Mouse (Mus musculus): ENCODE results near the gene Ctcfl. TPM values are rescaled to one million over a fixed set of nuclear protein-coding genes. Genes with fewer than 3 reads are reported as not detected.
A peak's percentile ranks its signal among the peaks of the same experiment; 100 is the strongest.

The Ctcfl gene
- polyA plus RNA-seq, 1 experiment from 2014 or later = 0.85 TPM

- no peak for DNase-seq (ENCODE audit: low spot score)
- Histone ChIP-seq H3K9me3 (no peaks in the 10 kb centered on the region), H3K27me3 (ENCODE audit: insufficient read depth, poor library complexity, severe bottlenecking) (no peaks in the 10 kb centered on the region), H3K27ac (no peak overlapping the region), H3K4me1 (peaks cover 34% of the 10 kb centered on the region), H3K4me3 (no peak overlapping the region), H3K36me3 (no peaks in the 10 kb centered on the region)
- 87% methylated on average over 2 of the region's 2 CpGs for WGBS
Measured at GRCm38 (mm10) chr2:173064864-173065263, 54.5 kb downstream of the Ctcfl start.

- Histone ChIP-seq H3K27me3 (ENCODE audit: insufficient read depth, poor library complexity, severe bottlenecking) (no peaks in the 10 kb centered on the region), H3K36me3 (no peaks in the 10 kb centered on the region), H3K4me1 (peaks cover 51% of the 10 kb centered on the region), H3K27ac (peak overlapping the region; percentile 79; the same call in 1 of the 2 replicates), H3K4me3 (no peak overlapping the region), H3K9me3 (no peaks in the 10 kb centered on the region)
- 50% methylated on average over 1 of the region's 1 CpGs for WGBS
- DNase-seq (ENCODE audit: low spot score) = no peak
Measured at GRCm38 (mm10) chr2:173063219-173063618, 56.1 kb downstream of the Ctcfl start.

GRCm38 (mm10) chr2:173061443-173062351 is 57.6 kb downstream of the Ctcfl start:
- Histone ChIP-seq H3K27me3 (ENCODE audit: insufficient read depth, poor library complexity, severe bottlenecking) (no peaks in the 10 kb centered on the region), H3K9me3 (no peaks in the 10 kb centered on the region), H3K36me3 (no peaks in the 10 kb centered on the region), H3K4me1 (peaks cover 66% of the 10 kb centered on the region), H3K4me3 (no peak overlapping the region), H3K27ac (peak overlapping the region; percentile 79)
- WGBS = 53% methylated on average over 15 of the region's 15 CpGs
- DNase-seq (ENCODE audit: low spot score) = no peak

GRCm38 (mm10) chr2:173060450-173060849 is 58.9 kb downstream of the Ctcfl start:
- Histone ChIP-seq H3K9me3 (no peaks in the 10 kb centered on the region), H3K4me1 (peaks cover 74% of the 10 kb centered on the region), H3K4me3 (no peak overlapping the region), H3K27me3 (ENCODE audit: insufficient read depth, poor library complexity, severe bottlenecking) (no peaks in the 10 kb centered on the region), H3K36me3 (no peaks in the 10 kb centered on the region), H3K27ac (peak overlapping the region; percentile 79)
- WGBS = 42% methylated on average over 9 of the region's 9 CpGs
- DNase-seq (ENCODE audit: low spot score) = no peak

GRCm38 (mm10) chr2:173058263-173058662 is 61.1 kb downstream of the Ctcfl start:
- peak overlapping the region; percentile 81 for H3K27ac ChIP-seq
- 33% methylated on average over 11 of the region's 11 CpGs for WGBS
- H3K4me1 ChIP-seq = peaks cover 80% of the 10 kb centered on the region
- no peak for DNase-seq (ENCODE audit: low spot score)
- no peaks in the 10 kb centered on the region for H3K27me3 ChIP-seq (ENCODE audit: insufficient read depth, poor library complexity, severe bottlenecking)
- H3K36me3 ChIP-seq = no peaks in the 10 kb centered on the region
- H3K9me3 ChIP-seq = no peaks in the 10 kb centered on the region
- H3K4me3 ChIP-seq = peak overlapping the region; percentile 13

- Histone ChIP-seq H3K4me1 (peaks cover 80% of the 10 kb centered on the region), H3K36me3 (no peaks in the 10 kb centered on the region), H3K27me3 (ENCODE audit: insufficient read depth, poor library complexity, severe bottlenecking) (no peaks in the 10 kb centered on the region), H3K9me3 (no peaks in the 10 kb centered on the region), H3K4me3 (peak overlapping the region; percentile 13), H3K27ac (peak overlapping the region; percentile 81)
- DNase-seq (ENCODE audit: low spot score) = no peak
- WGBS = 15% methylated on average over 10 of the region's 10 CpGs
Measured at GRCm38 (mm10) chr2:173057623-173058022, 61.7 kb downstream of the Ctcfl start.

- H3K4me1 ChIP-seq = peaks cover 80% of the 10 kb centered on the region
- no peak overlapping the region for H3K4me3 ChIP-seq
- no peak for DNase-seq (ENCODE audit: low spot score)
- H3K36me3 ChIP-seq = no peaks in the 10 kb centered on the region
- peak overlapping the region; percentile 81; the same call in 1 of the 2 replicates for H3K27ac ChIP-seq
- no peaks in the 10 kb centered on the region for H3K27me3 ChIP-seq (ENCODE audit: insufficient read depth, poor library complexity, severe bottlenecking)
- 66% methylated on average over 11 of the region's 11 CpGs for WGBS
- no peaks in the 10 kb centered on the region for H3K9me3 ChIP-seq
Measured at GRCm38 (mm10) chr2:173056882-173057315, 62.4 kb downstream of the Ctcfl start.

- H3K4me3 ChIP-seq = no peak overlapping the region
- H3K9me3 ChIP-seq = no peaks in the 10 kb centered on the region
- peak overlapping the region; percentile 52; the same call in 1 of the 2 replicates for H3K27ac ChIP-seq
- no peak for DNase-seq (ENCODE audit: low spot score)
- H3K36me3 ChIP-seq = no peaks in the 10 kb centered on the region
- 72% methylated on average over 10 of the region's 10 CpGs for WGBS
- peaks cover 77% of the 10 kb centered on the region for H3K4me1 ChIP-seq
- no peaks in the 10 kb centered on the region for H3K27me3 ChIP-seq (ENCODE audit: insufficient read depth, poor library complexity, severe bottlenecking)
Measured at GRCm38 (mm10) chr2:173056303-173056881, 62.9 kb downstream of the Ctcfl start.

- no peaks in the 10 kb centered on the region for H3K9me3 ChIP-seq
- no peak for DNase-seq (ENCODE audit: low spot score)
- H3K4me3 ChIP-seq = no peak overlapping the region
- no peaks in the 10 kb centered on the region for H3K36me3 ChIP-seq
- H3K27me3 ChIP-seq (ENCODE audit: insufficient read depth, poor library complexity, severe bottlenecking) = no peaks in the 10 kb centered on the region
- WGBS = 82% methylated on average over 6 of the region's 6 CpGs
- H3K27ac ChIP-seq = no peak overlapping the region
- H3K4me1 ChIP-seq = peaks cover 77% of the 10 kb centered on the region
Measured at GRCm38 (mm10) chr2:173053846-173054245, 65.5 kb downstream of the Ctcfl start.

- Histone ChIP-seq H3K27me3 (ENCODE audit: insufficient read depth, poor library complexity, severe bottlenecking) (no peaks in the 10 kb centered on the region), H3K4me1 (peaks cover 77% of the 10 kb centered on the region), H3K9me3 (no peaks in the 10 kb centered on the region), H3K27ac (peak overlapping the region; percentile 65), H3K36me3 (no peaks in the 10 kb centered on the region), H3K4me3 (no peak overlapping the region)
- 89% methylated on average over 8 of the region's 8 CpGs for WGBS
- DNase-seq (ENCODE audit: low spot score) = no peak
Measured at GRCm38 (mm10) chr2:173052881-173053280, 66.4 kb downstream of the Ctcfl start.

- Histone ChIP-seq H3K27ac (peak overlapping the region; percentile 89), H3K4me1 (peaks cover 78% of the 10 kb centered on the region)
- 37% methylated on average over 8 of the region's 8 CpGs for WGBS
Measured at GRCm38 (mm10) chr2:173050604-173051382, 68.5 kb downstream of the Ctcfl start.

GRCm38 (mm10) chr2:173049817-173050216 is 69.5 kb downstream of the Ctcfl start:
- no peak overlapping the region for H3K4me3 ChIP-seq
- no peaks in the 10 kb centered on the region for H3K27me3 ChIP-seq (ENCODE audit: insufficient read depth, poor library complexity, severe bottlenecking)
- 39% methylated on average over 6 of the region's 6 CpGs for WGBS
- peaks cover 84% of the 10 kb centered on the region for H3K4me1 ChIP-seq
- H3K36me3 ChIP-seq = no peaks in the 10 kb centered on the region
- no peak for DNase-seq (ENCODE audit: low spot score)
- no peaks in the 10 kb centered on the region for H3K9me3 ChIP-seq
- peak overlapping the region; percentile 89 for H3K27ac ChIP-seq

More at GRCm38 (mm10) chr2:173050604-173051382, 68.5 kb downstream of the Ctcfl start:
- H3K9me3 ChIP-seq = no peaks in the 10 kb centered on the region
- no peaks in the 10 kb centered on the region for H3K36me3 ChIP-seq
- no peak overlapping the region for H3K4me3 ChIP-seq
- DNase-seq (ENCODE audit: low spot score) = no peak
- no peaks in the 10 kb centered on the region for H3K27me3 ChIP-seq (ENCODE audit: insufficient read depth, poor library complexity, severe bottlenecking)
